Mouse (Mus musculus): ENCODE results near the gene Skint4.

Skint4 gene

GRCm38 (mm10) chr4:112071716-112072115 is at the start of gene Skint4:
Gene Skint4 (plus strand): TSS chr4:112072016.
- DNase-seq, result no peak

All from cerebellum, adult 11 months (tissue).